Mouse (Mus musculus) embryonic facial prominence, embryonic 11.5 days (tissue): ENCODE results near the gene Senp7. TPM values are rescaled to one million over a fixed set of nuclear protein-coding genes. Genes with fewer than 3 reads are reported as not detected.

Experiments
- ATAC-seq: fragments of 200-750 bp; cut with Nextera tagmentation; replicated peaks from 2 replicates; pipeline ENCODE4 v1.8.0; 2017; ENCODE audit warnings: low read depth; ENCODE audit not compliant: insufficient number of reproducible peaks, low FRiP score, low TSS enrichment
- DNase-seq: peaks from one replicate; pipeline ENCODE4 v3.0.0-alpha.2; 2015; ENCODE audit warnings: low spot score
- H3K27ac ChIP-seq: fragments of 300-500 bp; sonication (generic); replicated peaks from 2 replicates; pipeline ENCODE4 v1.5.1; 2014; ENCODE audit warnings: mild to moderate bottlenecking, low read depth, low read length, control low read depth
- H3K27me3 ChIP-seq: fragments of 300-500 bp; sonication (generic); 2 replicates; pipeline ENCODE4 v1.6.1; 2014; ENCODE audit warnings: mild to moderate bottlenecking, low read length, moderate library complexity, mixed read lengths; ENCODE audit not compliant: control insufficient read depth, insufficient read depth
- H3K36me3 ChIP-seq: fragments of 300-500 bp; sonication (generic); replicated peaks from 2 replicates; pipeline ENCODE4 v1.6.1; 2014; ENCODE audit warnings: low read depth, mild to moderate bottlenecking, low read length, moderate library complexity, mixed read lengths; ENCODE audit not compliant: control insufficient read depth, insufficient read depth
- H3K4me1 ChIP-seq: fragments of 300-500 bp; sonication (generic); 2 replicates; pipeline ENCODE4 v1.6.1; 2014; ENCODE audit warnings: low read length, mixed read lengths; ENCODE audit not compliant: control insufficient read depth, insufficient read depth
- H3K4me2 ChIP-seq: fragments of 300-500 bp; sonication (generic); 2 replicates; pipeline ENCODE4 v1.6.1; 2014; ENCODE audit warnings: low read depth, mild to moderate bottlenecking, control low read depth, low read length, moderate library complexity
- H3K4me3 ChIP-seq: fragments of 300-500 bp; sonication (generic); 2 replicates; pipeline ENCODE4 v1.5.1; 2014; ENCODE audit warnings: low read depth, low read length, control low read depth
- H3K9ac ChIP-seq: fragments of 300-500 bp; sonication (generic); replicated peaks from 2 replicates; pipeline ENCODE4 v1.6.1; 2014; ENCODE audit warnings: mild to moderate bottlenecking, control low read depth, low read length
- H3K9me3 ChIP-seq: fragments of 300-500 bp; sonication (generic); replicated peaks from 2 replicates; pipeline ENCODE4 v1.6.1; 2016; ENCODE audit warnings: mild to moderate bottlenecking, low read length, inconsistent platforms, mixed read lengths; ENCODE audit not compliant: control insufficient read depth
- WGBS: fragments of 180-500 bp; shearing (Covaris S2); extraction: QIAGEN DNeasy Blood & Tissue Kit; methylation state at CpG from one replicate; pipeline ENCODE4 v1.1.7; 2014; 5-methylcytosine and 5-hydroxymethylcytosine counted together
- polyA plus RNA-seq: library from polyadenylated mRNA; unstranded; fragments of >200 nt; fragmentation: Nextera tagmentation; extraction: Ambion mirVana; gene quantifications from 2 replicates; pipeline ENCODE4 v1.2.1, GENCODE M21; 2014

Gene Senp7
- polyA plus RNA-seq, 1 experiment from 2014 or later: 36.1 TPM

GRCm38 (mm10) chr16:56163466-56163865 lies 115.3 kb downstream of the Senp7 start:
- no peaks in the 10 kb centered on the region for H3K36me3 ChIP-seq
- H3K4me1 ChIP-seq: no peaks in the 10 kb centered on the region
- no peaks in the 10 kb centered on the region for H3K9me3 ChIP-seq
- DNase-seq (no peak), ATAC-seq (no peak)
- H3K27me3 ChIP-seq: no peaks in the 10 kb centered on the region
- H3K27ac ChIP-seq: no peak overlapping the region
- H3K4me3 ChIP-seq: no peak overlapping the region
- H3K4me2 ChIP-seq: no peak overlapping the region
- WGBS: 90% methylated on average over 7 of the region's 7 CpGs
- H3K9ac ChIP-seq: no peak overlapping the region

GRCm38 (mm10) chr16:56170247-56170646 lies 122.1 kb downstream of the Senp7 start:
- Histone ChIP-seq H3K4me3 (no peak overlapping the region), H3K36me3 (peaks cover 6% of the 10 kb centered on the region), H3K9ac (no peak overlapping the region), H3K9me3 (no peaks in the 10 kb centered on the region), H3K27me3 (no peaks in the 10 kb centered on the region), H3K4me2 (no peak overlapping the region), H3K4me1 (no peaks in the 10 kb centered on the region), H3K27ac (no peak overlapping the region)
- ATAC-seq (no peak), DNase-seq (no peak)

- Histone ChIP-seq H3K27me3 (no peaks in the 10 kb centered on the region), H3K4me2 (no peak overlapping the region), H3K27ac (no peak overlapping the region), H3K4me1 (no peaks in the 10 kb centered on the region), H3K4me3 (no peak overlapping the region), H3K9me3 (no peaks in the 10 kb centered on the region), H3K36me3 (peaks cover 6% of the 10 kb centered on the region), H3K9ac (no peak overlapping the region)
- peak; percentile 10 for DNase-seq
- 71% methylated on average over 8 of the region's 8 CpGs for WGBS
- ATAC-seq: no peak
Measured at GRCm38 (mm10) chr16:56175867-56176581, 127.9 kb downstream of the Senp7 start.

GRCm38 (mm10) chr16:56186863-56187262 lies 138.7 kb downstream of the Senp7 start:
- Histone ChIP-seq H3K4me1 (no peaks in the 10 kb centered on the region), H3K9ac (no peak overlapping the region), H3K36me3 (peaks cover 4% of the 10 kb centered on the region; the same call in 1 of the 2 replicates), H3K4me3 (no peak overlapping the region), H3K27ac (no peak overlapping the region), H3K4me2 (no peak overlapping the region), H3K9me3 (no peaks in the 10 kb centered on the region), H3K27me3 (no peaks in the 10 kb centered on the region)
- WGBS: 90% methylated on average over 4 of the region's 4 CpGs
- ATAC-seq (no peak), DNase-seq (no peak)

- no peaks in the 10 kb centered on the region for H3K9me3 ChIP-seq
- H3K4me3 ChIP-seq: no peak overlapping the region
- no peaks in the 10 kb centered on the region for H3K27me3 ChIP-seq
- H3K9ac ChIP-seq: no peak overlapping the region
- 88% methylated on average over 9 of the region's 9 CpGs for WGBS
- H3K4me2 ChIP-seq: no peak overlapping the region
- ATAC-seq (no peak), DNase-seq (no peak)
- no peak overlapping the region for H3K27ac ChIP-seq
- H3K36me3 ChIP-seq: peaks cover 4% of the 10 kb centered on the region; the same call in 1 of the 2 replicates
- no peaks in the 10 kb centered on the region for H3K4me1 ChIP-seq
Measured at GRCm38 (mm10) chr16:56188198-56188597, 140.1 kb downstream of the Senp7 start.

GRCm38 (mm10) chr16:56204051-56204450 lies 155.9 kb downstream of the Senp7 start, which contains the start of gene Impg2:
Impg2 (plus strand) TSS chr16:56204313.
- no peaks in the 10 kb centered on the region for H3K27me3 ChIP-seq
- H3K27ac ChIP-seq: no peak within 1 kb of the TSS
- ATAC-seq (no peak), DNase-seq (no peak)
- H3K36me3 ChIP-seq: no peaks in the 10 kb centered on the region
- WGBS: 62% methylated on average over 6 of the region's 6 CpGs
- H3K9ac ChIP-seq: no peak within 1 kb of the TSS
- no peak within 1 kb of the TSS for H3K4me3 ChIP-seq
- H3K9me3 ChIP-seq: no peaks in the 10 kb centered on the region
- H3K4me1 ChIP-seq: no peaks in the 10 kb centered on the region
- H3K4me2 ChIP-seq: no peak within 1 kb of the TSS

GRCm38 (mm10) chr16:56212740-56213139 lies 164.6 kb downstream of the Senp7 start:
- WGBS: 71% methylated on average over 3 of the region's 3 CpGs
- no peaks in the 10 kb centered on the region for H3K27me3 ChIP-seq
- ATAC-seq: no peak

GRCm38 (mm10) chr16:56227686-56228085 lies 179.5 kb downstream of the Senp7 start:
- Histone ChIP-seq H3K9ac (no peak overlapping the region), H3K36me3 (no peaks in the 10 kb centered on the region), H3K27ac (no peak overlapping the region), H3K4me2 (no peak overlapping the region), H3K27me3 (no peaks in the 10 kb centered on the region), H3K4me1 (no peaks in the 10 kb centered on the region), H3K4me3 (no peak overlapping the region), H3K9me3 (no peaks in the 10 kb centered on the region)
- no peak for DNase-seq
- ATAC-seq: no peak

More at GRCm38 (mm10) chr16:56212740-56213139, 164.6 kb downstream of the Senp7 start:
- no peak overlapping the region for H3K9ac ChIP-seq
- H3K4me1 ChIP-seq: no peaks in the 10 kb centered on the region
- DNase-seq: no peak
- no peaks in the 10 kb centered on the region for H3K9me3 ChIP-seq
- H3K36me3 ChIP-seq: no peaks in the 10 kb centered on the region
- H3K4me3 ChIP-seq: no peak overlapping the region
- H3K27ac ChIP-seq: no peak overlapping the region
- H3K4me2 ChIP-seq: no peak overlapping the region
